Mouse (Mus musculus) E14TG2a.4 (cell line): ENCODE measurements around the gene Olfr432.

Source experiments
- CTCF ChIP-seq: conservative IDR thresholded peaks from 2 replicates; pipeline ENCODE4 v1.5.1; 2014; ENCODE audit warnings: low read length
- POU5F1 ChIP-seq: IDR thresholded peaks from 2 replicates; pipeline ENCODE4 v1.6.1; 2014; ENCODE audit warnings: low read length, borderline replicate concordance

DNA sequence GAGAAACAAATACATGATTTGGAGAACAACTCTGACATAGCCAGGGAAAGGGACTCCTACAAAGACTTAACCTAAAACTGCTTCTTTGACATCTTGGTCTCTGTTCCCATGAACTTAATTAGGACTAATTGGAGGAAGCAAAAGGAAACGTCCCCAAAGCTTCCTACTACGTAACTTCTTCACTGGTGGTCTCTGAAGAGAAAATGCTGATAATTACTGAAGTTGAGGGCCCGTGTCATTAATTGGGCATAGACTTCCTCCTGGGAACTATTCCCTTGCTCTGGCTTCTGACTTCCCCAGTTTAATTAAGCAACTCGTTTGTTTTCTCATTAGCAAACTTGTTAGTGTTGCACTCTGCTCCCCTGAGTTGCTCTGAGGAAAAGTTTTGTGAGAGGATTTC, 13.2 kb upstream of the Olfr432 start:
- no peak for TF ChIP-seq CTCF
- no peak for TF ChIP-seq POU5F1
